Mouse (Mus musculus): Measurements from ENCODE around the gene Cptp.
A peak's percentile ranks its signal among the peaks of the same experiment; 100 is the strongest.

- TF ChIP-seq POLR2A (IDR thresholded peaks at IDR 0.05; ENCODE audit: low read depth, low read length) (peak; percentile 63), CTCF (IDR thresholded peaks at IDR 0.05; ENCODE audit: borderline replicate concordance, insufficient read depth, low read length) (no peak)
Observed at GRCm38 (mm10) chr4:155869317-155870033, at the start of gene Cptp, which contains the start of gene Ints11.

Measured in embryonic fibroblast, embryonic 13.5 days (primary cell).